Mouse (Mus musculus) CH12.LX (cell line): ENCODE data around the gene Ccdc150. TPM values are rescaled to one million over a fixed set of nuclear protein-coding genes. Genes with fewer than 3 reads are reported as not detected.

Experiments
- DNase-seq: peaks from one replicate; pipeline ENCODE4 v3.0.0-alpha.2; 2013; ENCODE audit errors: extremely low read depth
- H3K27ac ChIP-seq: 2 replicates; pipeline ENCODE4 v1.5.1; 2012; ENCODE audit warnings: low read depth, mild to moderate bottlenecking, control low read depth, moderate library complexity; ENCODE audit not compliant: insufficient read depth
- H3K27me3 ChIP-seq: replicated peaks from 2 replicates; pipeline ENCODE3; 2012; ENCODE audit warnings: inconsistent platforms
- H3K36me3 ChIP-seq, 2 experiments: replicated peaks in 1 of 2; 2 replicates each; pipeline versions ENCODE3 to v1.6.1; 2012; ENCODE audit warnings: inconsistent platforms in 1 of 2, low read length in 1 of 2, mild to moderate bottlenecking in 1 of 2, mixed read lengths in 1 of 2, moderate library complexity in 1 of 2; ENCODE audit not compliant: control insufficient read depth in 1 of 2, insufficient read depth in 1 of 2
- H3K4me1 ChIP-seq, 2 experiments: 2 replicates each; pipeline ENCODE4 v1.6.1; 2012; ENCODE audit warnings: inconsistent platforms in 1 of 2, moderate library complexity in 1 of 2; ENCODE audit not compliant: insufficient read depth in 2 of 2, control insufficient read depth in 1 of 2
- H3K4me2 ChIP-seq: 2 replicates; pipeline ENCODE4 v1.6.1; 2012; ENCODE audit warnings: low read depth, mild to moderate bottlenecking, control low read depth; ENCODE audit not compliant: poor library complexity, insufficient read depth, severe bottlenecking
- H3K4me3 ChIP-seq, 3 experiments: fragments of 150-350 bp in 1 of 3; sonication (generic) in 1 of 3; replicated peaks in 1 of 3; 2 replicates each; pipeline versions ENCODE3 to v1.5.1; 2011 to 2012; ENCODE audit warnings: low read depth in 2 of 3, low read length in 2 of 3, mild to moderate bottlenecking in 2 of 3, moderate library complexity in 2 of 3, control low read depth in 1 of 3, improper control_type of control experiment in 1 of 3, inconsistent platforms in 1 of 3, mixed read lengths in 1 of 3; ENCODE audit not compliant: poor library complexity in 1 of 3
- H3K79me2 ChIP-seq: replicated peaks from 2 replicates; pipeline ENCODE4 v1.6.1; 2012; ENCODE audit warnings: mild to moderate bottlenecking, moderate library complexity; ENCODE audit not compliant: control insufficient read depth, poor library complexity, insufficient read depth, severe bottlenecking; ENCODE audit errors: extremely low read depth
- H3K9ac ChIP-seq: 2 replicates; pipeline ENCODE4 v1.6.1; 2012; ENCODE audit warnings: low read depth, mild to moderate bottlenecking, control low read depth, moderate library complexity; ENCODE audit not compliant: insufficient read depth
- H3K9me3 ChIP-seq: replicated peaks from 2 replicates; pipeline ENCODE3; 2012; ENCODE audit warnings: low read length, inconsistent platforms, mixed read lengths
- CTCF ChIP-seq, 2 experiments: IDR thresholded peaks in 1 of 2; conservative IDR thresholded peaks in 1 of 2; 2 replicates each; pipeline ENCODE4 v1.5.1; 2011 to 2012; ENCODE audit warnings: low read depth in 2 of 2, low read length in 2 of 2, improper control_type of control experiment in 1 of 2, inconsistent platforms in 1 of 2, mild to moderate bottlenecking in 1 of 2, moderate library complexity in 1 of 2
- E2F4 ChIP-seq: IDR thresholded peaks from 2 replicates; pipeline ENCODE4 v1.6.1; 2011; ENCODE audit warnings: low read depth, low read length, improper control_type of control experiment; ENCODE audit not compliant: insufficient replicate concordance
- ELF1 ChIP-seq: IDR thresholded peaks from 2 replicates; pipeline ENCODE4 v1.6.1; 2014; ENCODE audit warnings: low read depth, mild to moderate bottlenecking, inconsistent platforms, low read length, improper control_type of control experiment
- GABPA ChIP-seq: IDR thresholded peaks from 2 replicates; pipeline ENCODE4 v1.6.1; 2012; ENCODE audit warnings: low read depth, low read length, improper control_type of control experiment, inconsistent platforms; ENCODE audit not compliant: insufficient replicate concordance
- HCFC1 ChIP-seq: IDR thresholded peaks from 2 replicates; pipeline ENCODE4 v1.6.1; 2012; ENCODE audit warnings: low read depth, mild to moderate bottlenecking, inconsistent platforms, low read length, improper control_type of control experiment
- JUN ChIP-seq: IDR thresholded peaks from 2 replicates; pipeline ENCODE4 v1.6.1; 2011; ENCODE audit warnings: low read depth, mild to moderate bottlenecking, low read length, improper control_type of control experiment, moderate library complexity; ENCODE audit not compliant: insufficient read depth
- JUND ChIP-seq: conservative IDR thresholded peaks from 2 replicates; pipeline ENCODE4 v1.6.1; 2011; ENCODE audit warnings: low read depth, low read length, improper control_type of control experiment
- MAFK ChIP-seq: IDR thresholded peaks from 2 replicates; pipeline ENCODE4 v1.6.1; 2011; ENCODE audit warnings: low read length, improper control_type of control experiment; ENCODE audit not compliant: insufficient replicate concordance
- MAX ChIP-seq: IDR thresholded peaks from 2 replicates; pipeline ENCODE4 v1.6.1; 2011; ENCODE audit warnings: low read length, improper control_type of control experiment
- MAZ ChIP-seq: IDR thresholded peaks from 2 replicates; pipeline ENCODE4 v1.6.1; 2012; ENCODE audit warnings: low read depth, mild to moderate bottlenecking, inconsistent platforms, low read length, improper control_type of control experiment, moderate library complexity
- MEF2A ChIP-seq: IDR thresholded peaks from 2 replicates; pipeline ENCODE4 v1.6.1; 2014; ENCODE audit warnings: low read depth, mild to moderate bottlenecking, inconsistent platforms, low read length, improper control_type of control experiment, borderline replicate concordance
- POLR2A ChIP-seq: IDR thresholded peaks from 2 replicates; pipeline ENCODE4 v1.6.1; 2011; ENCODE audit warnings: low read depth, mild to moderate bottlenecking, improper control_type of control experiment, low read length
- POLR2AphosphoS2 ChIP-seq: IDR thresholded peaks from 2 replicates; pipeline ENCODE4 v1.6.1; 2011; ENCODE audit warnings: low read depth, low read length, improper control_type of control experiment
- SIN3A ChIP-seq: IDR thresholded peaks from 2 replicates; pipeline ENCODE4 v1.6.1; 2012; ENCODE audit warnings: low read length, improper control_type of control experiment, inconsistent platforms
- SMC3 ChIP-seq: IDR thresholded peaks from 2 replicates; pipeline ENCODE4 v1.6.1; 2011; ENCODE audit warnings: low read depth, low read length, improper control_type of control experiment
- UBTF ChIP-seq: IDR thresholded peaks from 2 replicates; pipeline ENCODE4 v1.6.1; 2012; ENCODE audit warnings: low read depth, mild to moderate bottlenecking, inconsistent platforms, low read length, improper control_type of control experiment, moderate library complexity
- ZC3H11A ChIP-seq: IDR thresholded peaks from 2 replicates; pipeline ENCODE4 v1.6.1; 2012; ENCODE audit warnings: low read depth, mild to moderate bottlenecking, inconsistent platforms, low read length, improper control_type of control experiment
- ZMIZ1 ChIP-seq: IDR thresholded peaks from 2 replicates; pipeline ENCODE4 v1.6.1; 2012; ENCODE audit warnings: low read depth, mild to moderate bottlenecking, inconsistent platforms, low read length, improper control_type of control experiment
- ZNF384 ChIP-seq: IDR thresholded peaks from 2 replicates; pipeline ENCODE4 v1.6.1; 2012; ENCODE audit warnings: low read depth, low read length, improper control_type of control experiment, inconsistent platforms
- dilution Hi-C: fragments of 300-500 bp; cut with MboI; formaldehyde crosslinking; loops from 2 replicates; pipeline ENCODE4 v1.14.3; 2020; ENCODE audit warnings: low sequenced_read_pairs; ENCODE audit not compliant: extremely low pct_unique_long_range_greater_than_20kb, extremely low pct_ligation_motif_present
- in situ Hi-C: fragments of 300-500 bp; cut with MboI; formaldehyde crosslinking; loops from 3 replicates; pipeline ENCODE4 v1.14.3; 2019; ENCODE audit warnings: low sequenced_read_pairs, low pct_ligation_motif_present, low pct_unique_long_range_greater_than_20kb, mixed read lengths
- polyA plus RNA-seq: library from polyadenylated mRNA; unstranded; fragments of >175 nt; gene quantifications from 2 replicates; pipeline ENCODE4 v1.2.1, GENCODE M21; 2012; ENCODE audit warnings: low read depth; ENCODE audit not compliant: insufficient read length
- total RNA-seq, 2 experiments: library from RNA; depleted of rRNA; stranded (reverse); fragments of 300-350 nt in 1 of 2; fragments of >200 nt in 1 of 2; gene quantifications; 2 replicates each; pipeline ENCODE4 v1.2.3; 2012 to 2014

Gene Ccdc150
- total and polyA plus RNA-seq, 3 experiments = not detected

DNA sequence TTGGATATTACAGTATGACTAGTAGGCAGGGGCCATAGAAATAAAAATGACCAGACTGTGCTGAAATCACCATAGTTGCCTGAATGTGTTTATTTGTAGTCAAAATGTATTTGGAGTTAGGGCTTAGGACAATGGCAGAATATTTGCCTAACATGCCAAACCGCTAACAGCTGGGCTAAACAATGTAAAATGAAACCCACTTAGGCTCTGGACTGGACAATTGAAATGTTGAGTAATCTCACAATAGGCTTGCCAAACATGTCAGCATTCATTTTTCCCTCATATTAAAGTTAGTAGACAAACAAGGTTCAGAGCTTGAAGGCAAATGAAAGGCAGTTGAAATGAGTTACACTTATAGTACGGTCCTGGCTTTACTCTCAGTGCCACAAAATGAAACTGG lies 76.2 kb downstream of the Ccdc150 start:
- Histone ChIP-seq H3K4me3 (no peak overlapping the region), H3K9me3 (peaks cover 10% of the 10 kb centered on the region), H3K4me2 (no peak overlapping the region), H3K36me3 (no peaks in the 10 kb centered on the region), H3K79me2 (no peaks in the 10 kb centered on the region), H3K4me1 (no peaks in the 10 kb centered on the region), H3K9ac (no peak overlapping the region), H3K27me3 (no peaks in the 10 kb centered on the region), H3K27ac (no peak overlapping the region)
- DNase-seq = no peak
- dilution Hi-C loops = no loop called here
- no peak for TF ChIP-seq HCFC1
- no peak for TF ChIP-seq ZC3H11A
- no peak for TF ChIP-seq ZMIZ1
- TF ChIP-seq MAFK = no peak
- no peak for TF ChIP-seq SIN3A
- TF ChIP-seq SMC3 = no peak
- TF ChIP-seq CTCF (conservative IDR thresholded peaks at IDR 0.05 in 1 of 2, IDR thresholded peaks at IDR 0.05 in 1 of 2; ENCODE audit: low read depth in 2 of 2, low read length in 2 of 2) = no peak
- no peak for TF ChIP-seq E2F4
- TF ChIP-seq POLR2AphosphoS2 = no peak
- TF ChIP-seq POLR2A = no peak
- no peak for TF ChIP-seq MEF2A
- no peak for TF ChIP-seq UBTF
- TF ChIP-seq GABPA = no peak
- in situ Hi-C loops = loop anchor here (25.0 kb wide), 3 partner anchors 289 to 614 kb away; partner anchors contain the start of gene Dnah7a

DNA sequence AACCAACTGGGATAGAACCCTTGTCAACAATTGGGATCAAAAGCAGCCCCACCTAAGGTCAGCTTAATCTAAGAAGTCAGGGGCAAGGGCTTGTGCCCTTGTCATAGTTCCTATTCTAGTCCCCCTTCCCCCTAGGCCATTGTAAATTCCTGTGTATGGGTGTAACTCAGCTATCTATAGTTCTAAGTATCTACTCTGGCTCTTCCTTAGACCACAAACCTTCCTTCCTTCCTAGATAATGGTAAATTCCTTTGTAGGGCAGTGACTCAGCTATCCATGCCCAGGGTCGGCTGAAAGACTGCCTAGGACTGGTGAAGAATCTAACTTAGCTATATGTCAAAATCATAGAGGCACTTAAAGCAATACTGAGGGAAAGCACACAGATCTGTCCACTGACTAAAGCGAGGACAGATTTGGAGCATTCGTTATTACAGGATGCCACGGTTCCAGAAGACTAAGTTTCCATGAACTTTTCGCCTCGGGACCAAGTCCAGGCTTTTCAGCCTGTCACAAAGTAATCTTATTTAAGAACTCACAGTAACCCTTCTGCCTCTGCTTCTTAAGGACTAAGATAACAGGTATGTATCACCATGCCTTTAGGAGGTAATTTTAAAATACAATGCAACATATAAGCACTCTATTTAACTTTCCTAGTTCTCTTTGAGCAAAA lies 77.5 kb downstream of the Ccdc150 start:
- in situ Hi-C loops = loop anchor here (25.0 kb wide), 3 partner anchors 291 to 616 kb away; partner anchors contain the start of gene Dnah7a
- H3K27me3 ChIP-seq = no peaks in the 10 kb centered on the region
- no peak overlapping the region for H3K4me2 ChIP-seq
- H3K36me3 ChIP-seq = no peaks in the 10 kb centered on the region
- H3K9me3 ChIP-seq = peaks cover 10% of the 10 kb centered on the region
- H3K79me2 ChIP-seq = no peaks in the 10 kb centered on the region
- DNase-seq = no peak
- H3K4me3 ChIP-seq = no peak overlapping the region
- no peak overlapping the region for H3K9ac ChIP-seq
- H3K27ac ChIP-seq = no peak overlapping the region
- TF ChIP-seq MAX = no peak
- TF ChIP-seq JUND = no peak
- no peak for TF ChIP-seq UBTF
- TF ChIP-seq SIN3A = no peak
- no peak for TF ChIP-seq ELF1
- no peak for TF ChIP-seq ZNF384
- TF ChIP-seq MAZ = no peak
- TF ChIP-seq JUN = no peak
- no peaks in the 10 kb centered on the region for H3K4me1 ChIP-seq
- dilution Hi-C loops = no loop called here
